Mouse (Mus musculus) hindbrain, embryonic 11.5 days (tissue): ENCODE results near the gene Cyp4b1. TPM values are rescaled to one million over a fixed set of nuclear protein-coding genes. Genes with fewer than 3 reads are reported as not detected.
"Not testable (repeated sequence)": the region's sequence is repeated elsewhere in the genome, so short reads cannot be mapped to it uniquely, and the experiment has no call there.

Experiments
- ATAC-seq: fragments of 200-750 bp; cut with Nextera tagmentation; 2 replicates; pipeline ENCODE4 v1.8.0; 2017; ENCODE audit warnings: mild to moderate bottlenecking, moderate TSS enrichment, moderate library complexity; ENCODE audit not compliant: low FRiP score
- DNase-seq: peaks from one replicate; pipeline ENCODE4 v3.0.0-alpha.2; 2015; ENCODE audit warnings: low spot score
- H3K27ac ChIP-seq: fragments of 300-500 bp; sonication (generic); 2 replicates; pipeline ENCODE4 v1.5.1; 2014; ENCODE audit warnings: mild to moderate bottlenecking, low read depth, low read length
- H3K27me3 ChIP-seq: fragments of 300-500 bp; sonication (generic); 2 replicates; pipeline ENCODE4 v1.6.1; 2014; ENCODE audit warnings: mild to moderate bottlenecking, low read length, moderate library complexity, mixed read lengths; ENCODE audit not compliant: control insufficient read depth, insufficient read depth
- H3K36me3 ChIP-seq: fragments of 300-500 bp; sonication (generic); 2 replicates; pipeline ENCODE4 v1.6.1; 2014; ENCODE audit warnings: mild to moderate bottlenecking, low read length, moderate library complexity, mixed read lengths; ENCODE audit not compliant: control insufficient read depth, insufficient read depth
- H3K4me1 ChIP-seq: fragments of 300-500 bp; sonication (generic); replicated peaks from 2 replicates; pipeline ENCODE4 v1.6.1; 2014; ENCODE audit warnings: low read length, mixed read lengths; ENCODE audit not compliant: control insufficient read depth, insufficient read depth
- H3K4me2 ChIP-seq: fragments of 300-500 bp; sonication (generic); replicated peaks from 2 replicates; pipeline ENCODE4 v1.6.1; 2014; ENCODE audit warnings: mild to moderate bottlenecking, low read depth, low read length
- H3K4me3 ChIP-seq: fragments of 300-500 bp; sonication (generic); 2 replicates; pipeline ENCODE4 v1.5.1; 2014; ENCODE audit warnings: low read depth, low read length
- H3K9ac ChIP-seq: fragments of 300-500 bp; sonication (generic); 2 replicates; pipeline ENCODE4 v1.6.1; 2014; ENCODE audit warnings: low read depth, low read length
- H3K9me3 ChIP-seq: fragments of 300-500 bp; sonication (generic); 2 replicates; pipeline ENCODE4 v1.6.1; 2016; ENCODE audit warnings: low read length; ENCODE audit not compliant: control insufficient read depth
- WGBS: fragments of 180-500 bp; shearing (Covaris S2); extraction: QIAGEN DNeasy Blood & Tissue Kit; methylation state at CpG from one replicate; pipeline ENCODE4 v1.1.7; 2014; 5-methylcytosine and 5-hydroxymethylcytosine counted together
- polyA plus RNA-seq: library from polyadenylated mRNA; unstranded; fragments of >200 nt; fragmentation: Nextera tagmentation; extraction: Ambion mirVana; gene quantifications from 2 replicates; pipeline ENCODE4 v1.2.1, GENCODE M21; 2014

Gene Cyp4b1
- not detected in 2 replicates for polyA plus RNA-seq

- no peak within 1 kb of the TSS for H3K4me2 ChIP-seq
- DNase-seq (no peak), ATAC-seq (no peak)
- H3K27me3 ChIP-seq, result no peaks in the 10 kb centered on the region
- no peaks in the 10 kb centered on the region for H3K9me3 ChIP-seq
- no peaks in the 10 kb centered on the region for H3K36me3 ChIP-seq
- no peak within 1 kb of the TSS for H3K9ac ChIP-seq
- no peaks in the 10 kb centered on the region for H3K4me1 ChIP-seq
- no peak within 1 kb of the TSS for H3K4me3 ChIP-seq
- no peak within 1 kb of the TSS for H3K27ac ChIP-seq
- 92% methylated on average over 9 of the region's 9 CpGs for WGBS
Observed at GRCm38 (mm10) chr4:115647580-115647979, at the start of gene Cyp4b1. TSS of gene Cyp4b1 (minus strand) at chr4:115647723.

- Histone ChIP-seq H3K27ac (no peak overlapping the region), H3K4me1 (no peaks in the 10 kb centered on the region), H3K9me3 (no peaks in the 10 kb centered on the region), H3K27me3 (no peaks in the 10 kb centered on the region), H3K36me3 (no peaks in the 10 kb centered on the region), H3K9ac (no peak overlapping the region), H3K4me3 (no peak overlapping the region), H3K4me2 (no peak overlapping the region)
- WGBS, result 44% methylated on average over 4 of the region's 4 CpGs
- no peak for DNase-seq
- ATAC-seq, result no peak
Observed at GRCm38 (mm10) chr4:115686299-115686698, 38.8 kb upstream of the Cyp4b1 start.

- no peaks in the 10 kb centered on the region for H3K4me1 ChIP-seq
- ATAC-seq (no peak), DNase-seq (no peak)
- no peak overlapping the region for H3K4me2 ChIP-seq
- no peak overlapping the region for H3K9ac ChIP-seq
- no peak overlapping the region for H3K4me3 ChIP-seq
- no peaks in the 10 kb centered on the region for H3K9me3 ChIP-seq
- H3K27ac ChIP-seq, result no peak overlapping the region
- H3K36me3 ChIP-seq, result no peaks in the 10 kb centered on the region
- no peaks in the 10 kb centered on the region for H3K27me3 ChIP-seq
Observed at GRCm38 (mm10) chr4:115659190-115659589, 11.7 kb upstream of the Cyp4b1 start.

GRCm38 (mm10) chr4:115657867-115658249 is 10.3 kb upstream of the Cyp4b1 start:
- no peak overlapping the region for H3K4me2 ChIP-seq
- no peak overlapping the region for H3K4me3 ChIP-seq
- peak; percentile 56; the same call in 1 of the 2 replicates for ATAC-seq

GRCm38 (mm10) chr4:115657104-115657866 is 9.8 kb upstream of the Cyp4b1 start:
- peak; percentile 90 for ATAC-seq
- H3K36me3 ChIP-seq, result no peaks in the 10 kb centered on the region
- H3K9me3 ChIP-seq, result no peaks in the 10 kb centered on the region
- peak overlapping the region; percentile 88 for H3K4me2 ChIP-seq
- H3K9ac ChIP-seq, result peak overlapping the region; percentile 52
- peak; percentile 56 for DNase-seq
- no peaks in the 10 kb centered on the region for H3K4me1 ChIP-seq
- 2% methylated on average over 31 of the region's 34 CpGs for WGBS
- no peaks in the 10 kb centered on the region for H3K27me3 ChIP-seq
- no peak overlapping the region for H3K27ac ChIP-seq
- H3K4me3 ChIP-seq, result peak overlapping the region; percentile 38

More at GRCm38 (mm10) chr4:115657867-115658249, 10.3 kb upstream of the Cyp4b1 start:
- Histone ChIP-seq H3K27me3 (no peaks in the 10 kb centered on the region), H3K9me3 (no peaks in the 10 kb centered on the region), H3K4me1 (no peaks in the 10 kb centered on the region), H3K27ac (no peak overlapping the region), H3K9ac (no peak overlapping the region), H3K36me3 (no peaks in the 10 kb centered on the region)
- no peak for DNase-seq

- not testable (repeated sequence) for ATAC-seq, H3K4me1 ChIP-seq, H3K4me2 ChIP-seq
Observed at GRCm38 (mm10) chr4:115656535-115656922, 9.0 kb upstream of the Cyp4b1 start.

GRCm38 (mm10) chr4:115655841-115656534 is 8.5 kb upstream of the Cyp4b1 start:
- H3K4me2 ChIP-seq, H3K9ac ChIP-seq, H3K36me3 ChIP-seq, H3K27me3 ChIP-seq, ATAC-seq, H3K4me1 ChIP-seq, H3K27ac ChIP-seq, H3K9me3 ChIP-seq, H3K4me3 ChIP-seq, DNase-seq: not testable (repeated sequence)
- 89% methylated on average over 7 of the region's 7 CpGs for WGBS

More at GRCm38 (mm10) chr4:115656535-115656922, 9.0 kb upstream of the Cyp4b1 start:
- H3K4me3 ChIP-seq, H3K9me3 ChIP-seq, H3K9ac ChIP-seq, H3K27ac ChIP-seq, H3K27me3 ChIP-seq, H3K36me3 ChIP-seq, DNase-seq: not testable (repeated sequence)
- 96% methylated on average over 1 of the region's 1 CpGs for WGBS

GRCm38 (mm10) chr4:115650866-115651265 is 3.3 kb upstream of the Cyp4b1 start:
- Histone ChIP-seq H3K27me3 (no peaks in the 10 kb centered on the region), H3K9ac (no peak overlapping the region), H3K27ac (no peak overlapping the region), H3K9me3 (no peaks in the 10 kb centered on the region), H3K4me1 (no peaks in the 10 kb centered on the region), H3K4me3 (no peak overlapping the region), H3K4me2 (no peak overlapping the region), H3K36me3 (no peaks in the 10 kb centered on the region)
- DNase-seq (no peak), ATAC-seq (no peak)
- 87% methylated on average over 5 of the region's 5 CpGs for WGBS

- Histone ChIP-seq H3K9me3 (no peaks in the 10 kb centered on the region), H3K9ac (no peak overlapping the region), H3K27me3 (no peaks in the 10 kb centered on the region), H3K4me3 (no peak overlapping the region), H3K4me2 (no peak overlapping the region), H3K27ac (no peak overlapping the region), H3K36me3 (no peaks in the 10 kb centered on the region), H3K4me1 (no peaks in the 10 kb centered on the region)
- no peak for ATAC-seq
- DNase-seq, result no peak
Observed at GRCm38 (mm10) chr4:115649344-115649743, 1.8 kb upstream of the Cyp4b1 start.
